Mouse (Mus musculus): ENCODE data around the gene Ankle1.
"Not testable (repeated sequence)": the region's sequence is repeated elsewhere in the genome, so short reads cannot be mapped to it uniquely, and the experiment has no call there.

DNA sequence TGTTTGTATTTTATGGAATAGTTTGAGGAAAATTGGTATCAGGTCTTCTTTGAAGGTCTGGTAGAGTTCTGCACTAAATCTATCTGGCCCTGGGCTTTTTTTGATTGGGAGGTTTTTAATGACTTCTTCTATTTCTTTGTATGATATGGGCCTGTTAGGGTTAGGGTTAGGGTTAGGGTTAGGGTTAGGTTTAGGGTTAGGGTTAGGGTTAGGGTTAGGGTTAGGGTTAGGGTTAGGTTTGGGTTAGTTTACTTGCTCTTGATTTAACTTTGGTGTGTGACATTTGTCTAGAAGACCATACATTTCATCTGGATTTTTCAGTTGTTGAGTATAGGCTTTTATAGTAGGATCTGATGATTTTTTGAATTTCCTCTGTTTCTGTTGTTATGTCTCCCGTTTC is 27.1 kb downstream of the Ankle1 start:
- TF ChIP-seq CTCF (IDR thresholded peaks at IDR 0.05; ENCODE audit: borderline replicate concordance, insufficient read depth, low read length) = peak; percentile 33; the same call in 1 of the 2 replicates
- TF ChIP-seq POLR2A (IDR thresholded peaks at IDR 0.05; ENCODE audit: low read depth, low read length) = not testable (repeated sequence)
